Mouse (Mus musculus): ENCODE data around the gene Mier1. TPM values are rescaled to one million over a fixed set of nuclear protein-coding genes. Genes with fewer than 3 reads are reported as not detected.

Gene Mier1
- polyA plus RNA-seq, 1 experiment: 6.4 TPM

DNA sequence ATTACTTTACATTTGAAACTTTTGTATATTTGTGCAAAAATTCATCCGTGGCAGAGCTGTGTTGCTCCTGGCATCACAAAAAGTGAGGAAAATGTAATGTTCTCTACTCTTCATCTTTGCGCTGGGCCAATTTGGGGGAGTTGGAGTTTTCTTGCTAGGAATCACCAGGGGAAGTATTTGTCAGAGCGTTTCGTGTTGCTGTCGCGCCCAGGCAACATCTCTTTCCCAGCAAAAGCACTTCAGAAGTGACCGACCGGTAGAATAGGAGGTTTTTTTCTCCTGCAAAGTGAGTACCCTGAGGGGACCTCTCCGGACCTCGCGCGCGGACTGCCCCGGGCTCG lies 4.7 kb downstream of the Mier1 start:
- Histone ChIP-seq H3K27me3 (ENCODE audit: control insufficient read depth, insufficient read depth, insufficient read length) (no peaks in the 10 kb centered on the region), H3K4me2 (ENCODE audit: low read depth) (peak overlapping the region; percentile 46), H3K4me3 (peak overlapping the region; percentile 43), H3K79me2 (ENCODE audit: control insufficient read depth, insufficient read depth) (peaks cover 47% of the 10 kb centered on the region), H3ac (ENCODE audit: control insufficient read depth, insufficient read length) (peak overlapping the region; percentile 42), H3K36me3 (ENCODE audit: control insufficient read depth, insufficient read depth) (no peaks in the 10 kb centered on the region)
- no peak for TF ChIP-seq SRF (IDR thresholded peaks at IDR 0.05; ENCODE audit: control insufficient read depth, insufficient read length, low read depth)
- TF ChIP-seq TCF12 (IDR thresholded peaks at IDR 0.05; ENCODE audit: insufficient read depth, poor library complexity, severe bottlenecking): no peak
- no peak for TF ChIP-seq E2F4 (IDR thresholded peaks at IDR 0.05; ENCODE audit: insufficient read depth)
- TF ChIP-seq MYOD1 (IDR thresholded peaks at IDR 0.05; ENCODE audit: control insufficient read depth in 1 of 3, insufficient read length in 2 of 3, low read depth in 2 of 3): no peak
- no peak for TF ChIP-seq REST (IDR thresholded peaks at IDR 0.05; ENCODE audit: insufficient read depth, insufficient read length)
- TF ChIP-seq POLR2A (IDR thresholded peaks at IDR 0.05; ENCODE audit: insufficient read length, low read depth): no peak
- no peak for TF ChIP-seq MYOG (IDR thresholded peaks at IDR 0.05; ENCODE audit: control insufficient read depth in 1 of 3, insufficient read depth in 1 of 3, insufficient read length in 2 of 3, low read depth in 2 of 3)
- TF ChIP-seq MAX (IDR thresholded peaks at IDR 0.05; ENCODE audit: low read depth): no peak
- TF ChIP-seq USF1 (IDR thresholded peaks at IDR 0.05; ENCODE audit: low read depth): no peak
- TF ChIP-seq POLR2AphosphoS2 (IDR thresholded peaks at IDR 0.05; ENCODE audit: insufficient read length, low read depth): no peak

DNA sequence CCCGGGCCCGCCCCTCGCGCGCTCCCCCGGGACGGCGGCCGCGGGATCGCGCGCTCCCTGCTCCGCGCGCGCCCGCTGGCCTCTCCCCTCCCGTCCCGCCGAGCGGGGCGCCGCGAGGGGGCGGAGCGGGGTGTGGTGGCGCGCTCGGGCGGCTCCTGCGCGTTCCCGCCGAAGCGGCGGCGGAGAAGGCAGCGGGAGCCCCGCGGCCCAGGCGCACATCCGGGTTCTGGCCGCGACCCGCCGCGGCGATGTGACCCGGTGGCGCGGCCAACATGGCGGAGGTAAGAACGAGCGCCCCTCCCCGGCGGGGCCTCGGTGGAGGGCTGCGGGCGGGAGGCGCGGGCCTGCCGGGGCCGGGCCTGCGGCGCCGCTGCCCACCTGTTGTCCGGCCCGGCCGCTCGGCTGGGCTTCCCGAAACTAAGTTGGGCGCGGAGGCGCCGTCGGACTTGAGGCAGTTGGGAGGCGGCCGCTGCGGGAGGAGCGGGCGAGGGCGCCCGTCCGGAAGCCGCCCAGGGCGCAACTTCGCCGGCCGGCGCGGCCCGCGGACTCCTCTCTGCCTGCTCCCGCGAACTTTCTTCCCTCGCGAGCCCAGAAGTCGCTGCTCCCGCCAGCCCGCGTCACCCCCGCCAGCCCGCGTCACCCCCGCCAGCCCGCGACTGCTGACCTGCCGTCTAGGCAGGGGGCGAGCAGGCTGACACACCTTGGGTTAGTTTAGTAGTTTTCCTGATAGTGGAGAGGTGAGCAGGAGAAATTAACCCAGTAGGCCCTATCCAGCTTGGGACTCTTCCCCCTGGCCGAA lies 5.2 kb downstream of the Mier1 start:
- Histone ChIP-seq H3K27me3 (ENCODE audit: control insufficient read depth, insufficient read depth, insufficient read length) (no peaks in the 10 kb centered on the region), H3ac (ENCODE audit: control insufficient read depth, insufficient read length) (peak overlapping the region; percentile 42), H3K4me2 (ENCODE audit: low read depth) (peak overlapping the region; percentile 62), H3K36me3 (ENCODE audit: control insufficient read depth, insufficient read depth) (no peaks in the 10 kb centered on the region), H3K79me2 (ENCODE audit: control insufficient read depth, insufficient read depth) (peaks cover 53% of the 10 kb centered on the region), H3K4me3 (peak overlapping the region; percentile 43)
- TF ChIP-seq E2F4 (IDR thresholded peaks at IDR 0.05; ENCODE audit: insufficient read depth) (peak; percentile 4), MYOG (IDR thresholded peaks at IDR 0.05; ENCODE audit: control insufficient read depth in 1 of 3, insufficient read depth in 1 of 3, insufficient read length in 2 of 3, low read depth in 2 of 3) (peak in 1 of 3 experiments; percentile 47), MAX (IDR thresholded peaks at IDR 0.05; ENCODE audit: low read depth) (no peak), POLR2AphosphoS2 (IDR thresholded peaks at IDR 0.05; ENCODE audit: insufficient read length, low read depth) (peak; percentile 87), POLR2A (IDR thresholded peaks at IDR 0.05; ENCODE audit: insufficient read length, low read depth) (peak; percentile 84), MYOD1 (IDR thresholded peaks at IDR 0.05; ENCODE audit: control insufficient read depth in 1 of 3, insufficient read length in 2 of 3, low read depth in 2 of 3) (peak in 2 of 3 experiments; percentile 36 to 58)

DNA sequence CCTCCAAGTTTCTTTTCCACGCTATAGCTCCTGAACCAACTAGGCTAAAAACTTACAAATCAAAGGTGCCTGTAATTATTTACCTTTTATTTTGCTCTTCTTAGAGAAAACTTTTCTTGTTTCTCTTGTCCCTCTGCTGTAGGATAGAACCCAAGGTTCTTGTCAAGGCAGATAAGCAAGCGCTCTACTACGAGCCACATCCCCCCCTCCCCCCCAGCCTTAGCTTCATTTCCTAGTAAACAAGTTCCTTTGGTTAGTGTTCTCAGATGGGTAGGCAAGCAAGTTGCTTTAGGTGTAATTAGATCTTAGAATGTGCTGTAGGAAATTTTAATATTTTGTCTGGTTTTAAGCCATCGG lies 5.8 kb downstream of the Mier1 start:
- H3K4me2 ChIP-seq (ENCODE audit: low read depth): peak overlapping the region; percentile 62
- H3K36me3 ChIP-seq (ENCODE audit: control insufficient read depth, insufficient read depth): no peaks in the 10 kb centered on the region
- no peaks in the 10 kb centered on the region for H3K27me3 ChIP-seq (ENCODE audit: control insufficient read depth, insufficient read depth, insufficient read length)
- H3ac ChIP-seq (ENCODE audit: control insufficient read depth, insufficient read length): peak overlapping the region; percentile 42
- H3K79me2 ChIP-seq (ENCODE audit: control insufficient read depth, insufficient read depth): peaks cover 58% of the 10 kb centered on the region
- peak overlapping the region; percentile 43 for H3K4me3 ChIP-seq
- TF ChIP-seq E2F4 (IDR thresholded peaks at IDR 0.05; ENCODE audit: insufficient read depth): no peak
- TF ChIP-seq SRF (IDR thresholded peaks at IDR 0.05; ENCODE audit: control insufficient read depth, insufficient read length, low read depth): no peak

DNA sequence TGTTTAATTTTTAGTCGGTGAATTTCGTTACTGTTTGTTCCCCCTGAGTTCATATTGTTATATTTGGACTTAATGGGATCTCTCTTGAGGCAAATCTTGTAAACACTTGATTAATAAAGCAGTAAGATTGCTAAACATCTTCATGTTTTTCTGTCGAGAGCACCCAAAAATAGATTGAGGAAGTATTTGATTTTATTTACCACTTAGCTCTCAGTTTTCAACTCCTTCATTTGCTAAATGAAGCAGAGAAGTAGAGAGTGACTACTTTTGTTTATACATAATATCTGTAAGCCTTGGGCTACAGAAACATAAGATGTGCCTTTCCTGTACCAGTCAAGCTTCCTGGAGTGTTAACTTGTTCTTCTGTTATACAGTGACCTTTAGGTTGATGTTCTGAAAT lies 6.2 kb downstream of the Mier1 start:
- H3K27me3 ChIP-seq (ENCODE audit: control insufficient read depth, insufficient read depth, insufficient read length): no peaks in the 10 kb centered on the region
- H3K4me2 ChIP-seq (ENCODE audit: low read depth): peak overlapping the region; percentile 62
- H3K36me3 ChIP-seq (ENCODE audit: control insufficient read depth, insufficient read depth): no peaks in the 10 kb centered on the region
- peak overlapping the region; percentile 43 for H3K4me3 ChIP-seq
- TF ChIP-seq E2F4 (IDR thresholded peaks at IDR 0.05; ENCODE audit: insufficient read depth) (no peak), MYOG (IDR thresholded peaks at IDR 0.05; ENCODE audit: control insufficient read depth in 1 of 3, insufficient read depth in 1 of 3, insufficient read length in 2 of 3, low read depth in 2 of 3) (no peak), MYOD1 (IDR thresholded peaks at IDR 0.05; ENCODE audit: control insufficient read depth in 1 of 3, insufficient read length in 2 of 3, low read depth in 2 of 3) (no peak), POLR2AphosphoS2 (IDR thresholded peaks at IDR 0.05; ENCODE audit: insufficient read length, low read depth) (no peak), MAX (IDR thresholded peaks at IDR 0.05; ENCODE audit: low read depth) (no peak), CEBPB (IDR thresholded peaks at IDR 0.05; ENCODE audit: insufficient read depth, poor library complexity, severe bottlenecking) (no peak), USF1 (IDR thresholded peaks at IDR 0.05; ENCODE audit: low read depth) (no peak), TCF3 (IDR thresholded peaks at IDR 0.05; ENCODE audit: insufficient read length, low read depth) (no peak), POLR2A (IDR thresholded peaks at IDR 0.05; ENCODE audit: insufficient read length, low read depth) (no peak), SRF (IDR thresholded peaks at IDR 0.05; ENCODE audit: control insufficient read depth, insufficient read length, low read depth) (no peak)
- peaks cover 58% of the 10 kb centered on the region for H3K79me2 ChIP-seq (ENCODE audit: control insufficient read depth, insufficient read depth)
- no peak overlapping the region for H3ac ChIP-seq (ENCODE audit: control insufficient read depth, insufficient read length)

DNA sequence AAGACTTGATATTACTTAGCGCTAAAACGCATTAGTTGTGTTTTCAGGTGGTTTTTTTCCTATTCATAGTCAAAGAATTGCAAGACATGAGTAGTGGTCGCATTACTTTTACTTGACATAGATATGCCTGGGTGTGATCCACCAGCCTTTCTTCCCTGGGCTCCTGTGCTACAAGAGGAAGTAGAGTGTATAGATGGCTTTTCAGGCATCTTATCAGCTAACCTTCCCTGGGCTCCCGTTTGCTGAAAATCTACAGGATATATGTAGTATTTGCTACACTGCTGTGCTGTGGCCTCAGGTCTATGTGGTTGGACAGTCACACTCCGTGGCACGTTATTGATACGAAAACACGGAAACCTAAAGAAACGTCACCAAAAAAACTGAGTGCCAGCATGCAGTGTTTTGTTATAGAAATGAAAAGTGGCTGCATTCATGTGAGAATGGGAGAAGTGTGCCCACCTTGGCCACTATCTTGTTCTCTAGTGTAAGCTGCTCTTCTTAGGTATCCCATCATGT lies 6.7 kb downstream of the Mier1 start:
- peaks cover 62% of the 10 kb centered on the region for H3K79me2 ChIP-seq (ENCODE audit: control insufficient read depth, insufficient read depth)
- no peaks in the 10 kb centered on the region for H3K36me3 ChIP-seq (ENCODE audit: control insufficient read depth, insufficient read depth)
- no peaks in the 10 kb centered on the region for H3K27me3 ChIP-seq (ENCODE audit: control insufficient read depth, insufficient read depth, insufficient read length)
- peak overlapping the region; percentile 62 for H3K4me2 ChIP-seq (ENCODE audit: low read depth)
- H3ac ChIP-seq (ENCODE audit: control insufficient read depth, insufficient read length): no peak overlapping the region
- H3K4me3 ChIP-seq: peak overlapping the region; percentile 43
- TF ChIP-seq SRF (IDR thresholded peaks at IDR 0.05; ENCODE audit: control insufficient read depth, insufficient read length, low read depth) (no peak), E2F4 (IDR thresholded peaks at IDR 0.05; ENCODE audit: insufficient read depth) (no peak), TCF12 (IDR thresholded peaks at IDR 0.05; ENCODE audit: insufficient read depth, poor library complexity, severe bottlenecking) (no peak), MYOG (IDR thresholded peaks at IDR 0.05; ENCODE audit: control insufficient read depth in 1 of 3, insufficient read depth in 1 of 3, insufficient read length in 2 of 3, low read depth in 2 of 3) (no peak), CEBPB (IDR thresholded peaks at IDR 0.05; ENCODE audit: insufficient read depth, poor library complexity, severe bottlenecking) (no peak), POLR2A (IDR thresholded peaks at IDR 0.05; ENCODE audit: insufficient read length, low read depth) (no peak), REST (IDR thresholded peaks at IDR 0.05; ENCODE audit: insufficient read depth, insufficient read length) (no peak), MYOD1 (IDR thresholded peaks at IDR 0.05; ENCODE audit: control insufficient read depth in 1 of 3, insufficient read length in 2 of 3, low read depth in 2 of 3) (no peak), POLR2AphosphoS2 (IDR thresholded peaks at IDR 0.05; ENCODE audit: insufficient read length, low read depth) (no peak), TCF3 (IDR thresholded peaks at IDR 0.05; ENCODE audit: insufficient read length, low read depth) (no peak)

All from myocyte (in vitro differentiated cells).